Mouse (Mus musculus): ENCODE measurements at regions not wholly inside any gene's neighbourhood (a gene's known extent, or its start where the extent isn't known, plus 50 kb on each side); places are given as distances from the start of the nearest gene placed in this dataset.

GRCm38 (mm10) chr1:89288921-89289320, 165.7 kb upstream of the Agap1 start:
- DNase-seq (ENCODE audit: low read depth) = no peak

GRCm38 (mm10) chr1:89296691-89297090, 157.9 kb upstream of the Agap1 start:
- no peak for DNase-seq (ENCODE audit: low read depth)

- no peak for DNase-seq (ENCODE audit: low read depth)
Observed at GRCm38 (mm10) chr1:89297766-89298165, 156.8 kb upstream of the Agap1 start.

- no peak for DNase-seq (ENCODE audit: low read depth)
Observed at GRCm38 (mm10) chr1:89301151-89301550, 153.5 kb upstream of the Agap1 start.

GRCm38 (mm10) chr1:89302368-89302951, 152.1 kb upstream of the Agap1 start:
- DNase-seq (ENCODE audit: low read depth) = peak; percentile 3

- DNase-seq (ENCODE audit: low read depth) = no peak
Observed at GRCm38 (mm10) chr1:89305171-89305570, 149.4 kb upstream of the Agap1 start.

GRCm38 (mm10) chr1:89308788-89309187, 145.8 kb upstream of the Agap1 start:
- DNase-seq (ENCODE audit: low read depth) = no peak

- DNase-seq (ENCODE audit: low read depth) = no peak
Observed at GRCm38 (mm10) chr1:89313064-89313463, 141.5 kb upstream of the Agap1 start.

- DNase-seq (ENCODE audit: low read depth) = no peak
Observed at GRCm38 (mm10) chr1:89317897-89318296, 136.7 kb upstream of the Agap1 start.

- DNase-seq (ENCODE audit: low read depth) = no peak
Observed at GRCm38 (mm10) chr1:89318663-89319062, 135.9 kb upstream of the Agap1 start.

- no peak for DNase-seq (ENCODE audit: low read depth)
Observed at GRCm38 (mm10) chr1:89322621-89323020, 132.0 kb upstream of the Agap1 start.

GRCm38 (mm10) chr1:89323091-89323490, 131.5 kb upstream of the Agap1 start:
- no peak for DNase-seq (ENCODE audit: low read depth)

GRCm38 (mm10) chr1:89331352-89331751, 123.3 kb upstream of the Agap1 start:
- no peak for DNase-seq (ENCODE audit: low read depth)

GRCm38 (mm10) chr1:89332676-89333075, 121.9 kb upstream of the Agap1 start:
- no peak for DNase-seq (ENCODE audit: low read depth)

- no peak for DNase-seq (ENCODE audit: low read depth)
Observed at GRCm38 (mm10) chr1:89337861-89338260, 116.7 kb upstream of the Agap1 start.

- no peak for DNase-seq (ENCODE audit: low read depth)
Observed at GRCm38 (mm10) chr1:89342794-89343193, 111.8 kb upstream of the Agap1 start.

GRCm38 (mm10) chr1:89344546-89344945, 110.1 kb upstream of the Agap1 start:
- DNase-seq (ENCODE audit: low read depth) = no peak

GRCm38 (mm10) chr1:89347341-89347740, 107.3 kb upstream of the Agap1 start:
- DNase-seq (ENCODE audit: low read depth) = no peak

- no peak for DNase-seq (ENCODE audit: low read depth)
Observed at GRCm38 (mm10) chr1:89352936-89353335, 101.7 kb upstream of the Agap1 start.

GRCm38 (mm10) chr1:89359257-89359656, 95.3 kb upstream of the Agap1 start:
- DNase-seq (ENCODE audit: low read depth) = no peak

GRCm38 (mm10) chr1:89364547-89365305, 89.9 kb upstream of the Agap1 start:
- no peak for DNase-seq (ENCODE audit: low read depth)

- DNase-seq (ENCODE audit: low read depth) = no peak
Observed at GRCm38 (mm10) chr1:89366891-89367290, 87.7 kb upstream of the Agap1 start.

- no peak for DNase-seq (ENCODE audit: low read depth)
Observed at GRCm38 (mm10) chr1:89373806-89374205, 80.8 kb upstream of the Agap1 start.

GRCm38 (mm10) chr1:89374271-89374670, 80.3 kb upstream of the Agap1 start:
- no peak for DNase-seq (ENCODE audit: low read depth)
